Mouse (Mus musculus): ENCODE data around the gene Klf11. TPM values are rescaled to one million over a fixed set of nuclear protein-coding genes. Genes with fewer than 3 reads are reported as not detected.

Gene Klf11
- total and polyA plus RNA-seq, 3 experiments: 7.2 to 9.2 (median 7.3) TPM

- Histone ChIP-seq H3K27ac (ENCODE audit: insufficient read depth, low read depth) (peak overlapping the region; percentile 89), H3K9ac (ENCODE audit: insufficient read depth, low read depth) (0 out of 2 replicates have a peak overlapping the region, but pooled peaks have one; percentile 0), H3K9me3 (replicated peaks; ENCODE audit: low read length) (no peaks in the 10 kb centered on the region), H3K4me3 (replicated peaks in 1 of 3; ENCODE audit: low read depth in 2 of 3, low read length in 2 of 3, poor library complexity in 1 of 3) (no peak overlapping the region), H3K27me3 (replicated peaks) (no peaks in the 10 kb centered on the region), H3K4me2 (ENCODE audit: insufficient read depth, low read depth, poor library complexity, severe bottlenecking) (no peak overlapping the region; the same call in 1 of the 2 replicates), H3K4me1 (ENCODE audit: control insufficient read depth in 1 of 2, insufficient read depth in 2 of 2) (peaks cover 33 to 66% of the 10 kb centered on the region in 2 experiments), H3K79me2 (replicated peaks; ENCODE audit: control insufficient read depth, extremely low read depth, insufficient read depth, poor library complexity, severe bottlenecking) (no peaks in the 10 kb centered on the region), H3K36me3 (replicated peaks in 1 of 2; ENCODE audit: control insufficient read depth in 1 of 2, insufficient read depth in 1 of 2, low read length in 1 of 2) (no peaks in the 10 kb centered on the region)
- DNase-seq (ENCODE audit: extremely low read depth): peak; percentile 76
- in situ Hi-C loops (cut with MboI; ENCODE audit: low pct_ligation_motif_present, low pct_unique_long_range_greater_than_20kb, low sequenced_read_pairs) (no loop called here), dilution Hi-C loops (cut with MboI; ENCODE audit: extremely low pct_ligation_motif_present, extremely low pct_unique_long_range_greater_than_20kb, low sequenced_read_pairs) (no loop called here)
- TF ChIP-seq SIN3A (IDR thresholded peaks at IDR 0.05; ENCODE audit: low read length) (0 out of 2 replicates have a peak, but pooled peaks have one; percentile 36), MXI1 (IDR thresholded peaks at IDR 0.05; ENCODE audit: low read depth, low read length) (peak; percentile 63; the same call in 1 of the 2 replicates), MYC (IDR thresholded peaks at IDR 0.05; ENCODE audit: low read depth, low read length) (no peak), TBP (conservative IDR thresholded peaks at IDR 0.05; ENCODE audit: low read depth, low read length) (peak; percentile 67; the same call in 1 of the 2 replicates), NELFE (IDR thresholded peaks at IDR 0.05; ENCODE audit: low read depth, low read length) (peak; percentile 43; the same call in 1 of the 2 replicates), CHD2 (IDR thresholded peaks at IDR 0.05; ENCODE audit: low read length) (no peak), CHD1 (IDR thresholded peaks at IDR 0.05; ENCODE audit: low read depth, low read length) (no peak), KAT2A (IDR thresholded peaks at IDR 0.05; ENCODE audit: insufficient replicate concordance, low read length) (no peak), BHLHE40 (IDR thresholded peaks at IDR 0.05; ENCODE audit: low read depth, low read length) (no peak), MAZ (IDR thresholded peaks at IDR 0.05; ENCODE audit: low read depth, low read length) (0 out of 2 replicates have a peak, but pooled peaks have one; percentile 44), IRF4 (IDR thresholded peaks at IDR 0.05; ENCODE audit: low read depth, low read length) (0 out of 2 replicates have a peak, but pooled peaks have one; percentile 2), GABPA (IDR thresholded peaks at IDR 0.05; ENCODE audit: insufficient replicate concordance, low read depth, low read length) (no peak), ETS1 (conservative IDR thresholded peaks at IDR 0.05; ENCODE audit: low read depth, low read length) (peak; percentile 63), EP300 (IDR thresholded peaks at IDR 0.05; ENCODE audit: low read length) (no peak), JUND (conservative IDR thresholded peaks at IDR 0.05; ENCODE audit: low read depth, low read length) (peak; percentile 45; the same call in 1 of the 2 replicates), NRF1 (IDR thresholded peaks at IDR 0.05; ENCODE audit: low read depth, low read length) (no peak), POLR2A (IDR thresholded peaks at IDR 0.05; ENCODE audit: low read depth, low read length) (peak; percentile 30; the same call in 1 of the 2 replicates), PAX5 (IDR thresholded peaks at IDR 0.05; ENCODE audit: low read length) (no peak), ZMIZ1 (IDR thresholded peaks at IDR 0.05; ENCODE audit: low read depth, low read length) (peak; percentile 39; the same call in 1 of the 2 replicates)
Observed at GRCm38 (mm10) chr12:24632404-24632803, 18.7 kb upstream of the Klf11 start.

- H3K27me3 ChIP-seq (replicated peaks): no peaks in the 10 kb centered on the region
- H3K79me2 ChIP-seq (replicated peaks; ENCODE audit: control insufficient read depth, extremely low read depth, insufficient read depth, poor library complexity, severe bottlenecking): no peaks in the 10 kb centered on the region
- peak overlapping the region; percentile 67 for H3K4me2 ChIP-seq (ENCODE audit: insufficient read depth, low read depth, poor library complexity, severe bottlenecking)
- dilution Hi-C loops (cut with MboI; ENCODE audit: extremely low pct_ligation_motif_present, extremely low pct_unique_long_range_greater_than_20kb, low sequenced_read_pairs) (no loop called here), in situ Hi-C loops (cut with MboI; ENCODE audit: low pct_ligation_motif_present, low pct_unique_long_range_greater_than_20kb, low sequenced_read_pairs) (no loop called here)
- H3K9ac ChIP-seq (ENCODE audit: insufficient read depth, low read depth): peak overlapping the region; percentile 35; the same call in 1 of the 2 replicates
- H3K4me3 ChIP-seq (replicated peaks in 1 of 3; ENCODE audit: low read depth in 2 of 3, low read length in 2 of 3, poor library complexity in 1 of 3): peak overlapping the region in 1 of 3 experiments; percentile 13
- no peaks in the 10 kb centered on the region for H3K9me3 ChIP-seq (replicated peaks; ENCODE audit: low read length)
- H3K4me1 ChIP-seq (ENCODE audit: control insufficient read depth in 1 of 2, insufficient read depth in 2 of 2): peaks cover 33 to 66% of the 10 kb centered on the region in 2 experiments
- peak overlapping the region; percentile 89 for H3K27ac ChIP-seq (ENCODE audit: insufficient read depth, low read depth)
- no peaks in the 10 kb centered on the region for H3K36me3 ChIP-seq (replicated peaks in 1 of 2; ENCODE audit: control insufficient read depth in 1 of 2, insufficient read depth in 1 of 2, low read length in 1 of 2)
- DNase-seq (ENCODE audit: extremely low read depth): peak; percentile 94
- TF ChIP-seq ZC3H11A (IDR thresholded peaks at IDR 0.05; ENCODE audit: low read depth, low read length): no peak
- no peak for TF ChIP-seq UBTF (IDR thresholded peaks at IDR 0.05; ENCODE audit: low read depth, low read length)
- TF ChIP-seq ZKSCAN1 (IDR thresholded peaks at IDR 0.05; ENCODE audit: borderline replicate concordance, low read depth, low read length): no peak
- TF ChIP-seq MAX (IDR thresholded peaks at IDR 0.05; ENCODE audit: low read length): peak; percentile 68
- peak; percentile 86 for TF ChIP-seq TCF12 (IDR thresholded peaks at IDR 0.05; ENCODE audit: low read depth, low read length)
- TF ChIP-seq NELFE (IDR thresholded peaks at IDR 0.05; ENCODE audit: low read depth, low read length): peak; percentile 56; the same call in 1 of the 2 replicates
- TF ChIP-seq EP300 (IDR thresholded peaks at IDR 0.05; ENCODE audit: low read length): peak; percentile 77
- TF ChIP-seq CHD2 (IDR thresholded peaks at IDR 0.05; ENCODE audit: low read length): peak; percentile 35; the same call in 1 of the 2 replicates
- TF ChIP-seq NRF1 (IDR thresholded peaks at IDR 0.05; ENCODE audit: low read depth, low read length): no peak
- TF ChIP-seq PAX5 (IDR thresholded peaks at IDR 0.05; ENCODE audit: low read length): no peak
- TF ChIP-seq MEF2A (IDR thresholded peaks at IDR 0.05; ENCODE audit: borderline replicate concordance, low read depth, low read length): peak; percentile 71; the same call in 1 of the 2 replicates
- peak; percentile 71 for TF ChIP-seq ETS1 (conservative IDR thresholded peaks at IDR 0.05; ENCODE audit: low read depth, low read length)
- TF ChIP-seq SIN3A (IDR thresholded peaks at IDR 0.05; ENCODE audit: low read length): peak; percentile 89
- no peak for TF ChIP-seq RCOR1 (conservative IDR thresholded peaks at IDR 0.05; ENCODE audit: low read depth, low read length)
- TF ChIP-seq MYC (IDR thresholded peaks at IDR 0.05; ENCODE audit: low read depth, low read length): peak; percentile 51; the same call in 1 of the 2 replicates
- no peak for TF ChIP-seq GABPA (IDR thresholded peaks at IDR 0.05; ENCODE audit: insufficient replicate concordance, low read depth, low read length)
- peak; percentile 72; the same call in 1 of the 2 replicates for TF ChIP-seq TBP (conservative IDR thresholded peaks at IDR 0.05; ENCODE audit: low read depth, low read length)
- TF ChIP-seq JUN (IDR thresholded peaks at IDR 0.05; ENCODE audit: insufficient read depth, low read depth, low read length): no peak
- no peak for TF ChIP-seq USF2 (conservative IDR thresholded peaks at IDR 0.05; ENCODE audit: low read depth, low read length)
- TF ChIP-seq SMC3 (IDR thresholded peaks at IDR 0.05; ENCODE audit: low read depth, low read length): no peak; the same call in 1 of the 2 replicates
- no peak for TF ChIP-seq CTCF (conservative IDR thresholded peaks at IDR 0.05 in 1 of 2, IDR thresholded peaks at IDR 0.05 in 1 of 2; ENCODE audit: low read depth in 2 of 2, low read length in 2 of 2)
Observed at GRCm38 (mm10) chr12:24633753-24634191, 17.3 kb upstream of the Klf11 start.
